Mouse (Mus musculus) spleen, postnatal 4 days (tissue): ENCODE results near the gene Tab1.
"Not testable (repeated sequence)": the region's sequence is repeated elsewhere in the genome, so short reads cannot be mapped to it uniquely, and the experiment has no call there.

Experiments
- DNase-seq, 2 experiments: peaks; one replicate each; pipeline ENCODE4 v3.0.0; 2022; ENCODE audit warnings: low spot score in 2 of 2

Tab1 gene

GRCm38 (mm10) chr15:80105490-80106410 is 27.2 kb upstream of the Tab1 start:
- DNase-seq, result no peak

- no peak for DNase-seq
Measured at GRCm38 (mm10) chr15:80107143-80107542, 25.8 kb upstream of the Tab1 start.

DNA sequence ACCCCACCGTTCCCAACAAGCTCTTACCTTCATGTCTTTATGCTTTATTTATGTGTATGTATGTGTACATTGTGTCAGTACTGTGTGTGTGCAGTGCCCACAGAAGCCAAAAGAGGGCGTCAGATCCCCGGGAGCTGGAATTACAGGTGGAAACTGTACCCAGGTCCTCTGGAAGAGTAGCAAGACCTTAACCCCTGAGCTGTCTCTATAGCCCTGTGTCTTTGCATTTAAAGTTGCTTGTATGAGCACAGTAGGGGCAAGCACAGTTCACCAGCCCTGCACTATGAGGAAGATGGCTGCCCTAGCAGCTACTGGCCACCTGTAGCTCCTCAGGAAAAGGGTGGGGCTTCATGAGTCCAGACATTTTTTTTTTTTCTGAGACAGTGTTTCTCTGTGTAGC is 25.4 kb upstream of the Tab1 start:
- DNase-seq, result no peak

DNA sequence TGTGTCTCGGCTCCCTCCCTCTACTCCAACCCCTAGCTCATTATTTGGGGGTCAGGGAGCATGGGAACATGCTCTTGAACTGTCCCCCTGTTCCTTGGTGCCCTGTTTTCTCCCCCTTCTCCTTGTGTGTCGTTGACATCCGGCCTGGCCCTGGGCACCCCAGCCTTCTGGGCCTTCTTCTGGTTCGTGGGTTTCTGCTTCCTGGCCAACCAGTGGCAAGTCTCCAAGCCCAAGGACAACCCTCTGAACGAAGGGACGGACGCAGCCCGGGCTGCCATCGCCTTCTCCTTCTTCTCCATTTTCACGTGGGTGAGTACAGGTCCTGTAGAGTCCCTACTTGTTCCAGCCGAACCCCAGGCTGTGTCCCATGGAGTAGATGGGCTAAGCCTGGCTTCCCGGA is 21.5 kb upstream of the Tab1 start:
- no peak for DNase-seq

GRCm38 (mm10) chr15:80112499-80112898 is 20.4 kb upstream of the Tab1 start:
- DNase-seq, result no peak

- DNase-seq, result no peak
Measured at GRCm38 (mm10) chr15:80114414-80114813, 18.5 kb upstream of the Tab1 start.

GRCm38 (mm10) chr15:80115256-80115655 is 17.7 kb upstream of the Tab1 start:
- DNase-seq, result no peak

- no peak for DNase-seq
Measured at GRCm38 (mm10) chr15:80115866-80116794, 16.8 kb upstream of the Tab1 start.

GRCm38 (mm10) chr15:80117154-80117553 is 15.8 kb upstream of the Tab1 start:
- DNase-seq, result no peak

GRCm38 (mm10) chr15:80119076-80119475 is 13.9 kb upstream of the Tab1 start:
- DNase-seq, result no peak

DNA sequence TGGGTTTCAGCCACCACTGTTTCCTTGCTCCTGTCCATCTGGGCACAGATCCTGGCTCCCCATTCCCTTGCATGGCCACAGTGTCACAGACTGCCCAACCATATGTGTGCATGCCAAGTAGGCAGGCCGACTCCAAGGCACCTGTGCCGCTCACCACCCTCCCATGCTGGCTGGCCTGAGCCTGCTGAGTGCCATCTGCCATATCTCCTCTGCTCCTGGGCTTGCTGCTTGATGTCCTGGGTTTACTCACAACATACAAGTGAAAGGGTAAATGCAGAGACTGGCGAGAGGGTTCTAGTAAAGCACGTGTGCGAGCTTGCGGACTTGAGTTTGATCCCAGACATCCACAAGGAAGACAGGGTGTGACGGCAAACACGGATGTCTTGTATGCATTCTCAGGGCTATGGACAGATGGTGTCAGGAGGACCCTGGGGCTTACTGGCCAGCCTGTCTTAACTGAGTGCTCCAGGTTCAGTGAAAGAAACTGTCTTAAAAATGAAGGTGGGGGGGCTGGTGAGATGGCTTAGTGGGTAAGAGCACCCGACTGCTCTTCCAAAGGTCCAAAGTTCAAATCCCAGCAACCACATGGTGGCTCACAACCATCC is 11.1 kb upstream of the Tab1 start:
- no peak for DNase-seq

DNA sequence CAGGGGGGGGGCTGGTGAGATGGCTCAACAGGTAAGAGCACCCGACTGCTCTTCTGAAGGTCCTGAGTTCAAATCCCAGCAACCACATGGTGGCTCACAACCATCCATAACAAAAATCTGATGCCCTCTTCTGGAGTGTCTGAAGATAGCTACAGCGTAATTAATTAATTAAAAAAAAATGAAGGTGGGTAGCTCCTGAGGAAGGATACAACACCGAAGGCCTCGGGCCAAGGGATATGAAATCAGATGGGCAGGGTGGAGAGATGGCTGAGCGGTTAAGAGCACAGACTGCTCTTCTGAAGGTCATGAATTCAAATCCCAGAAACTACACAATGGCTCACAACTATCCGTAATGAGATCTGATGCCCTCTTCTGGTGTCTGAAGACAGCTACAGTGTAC is 10.5 kb upstream of the Tab1 start:
- not testable (repeated sequence) for DNase-seq

- no peak for DNase-seq
Measured at GRCm38 (mm10) chr15:80124651-80125050, 8.3 kb upstream of the Tab1 start.

- no peak for DNase-seq
Measured at GRCm38 (mm10) chr15:80127191-80127590, 5.7 kb upstream of the Tab1 start.

GRCm38 (mm10) chr15:80129982-80130381 is 2.9 kb upstream of the Tab1 start:
- DNase-seq, result no peak

GRCm38 (mm10) chr15:80130689-80131088 is 2.2 kb upstream of the Tab1 start:
- DNase-seq, result peak in 1 of 2 experiments; percentile 64

- no peak for DNase-seq
Measured at GRCm38 (mm10) chr15:80131421-80131820, 1.5 kb upstream of the Tab1 start.

DNA sequence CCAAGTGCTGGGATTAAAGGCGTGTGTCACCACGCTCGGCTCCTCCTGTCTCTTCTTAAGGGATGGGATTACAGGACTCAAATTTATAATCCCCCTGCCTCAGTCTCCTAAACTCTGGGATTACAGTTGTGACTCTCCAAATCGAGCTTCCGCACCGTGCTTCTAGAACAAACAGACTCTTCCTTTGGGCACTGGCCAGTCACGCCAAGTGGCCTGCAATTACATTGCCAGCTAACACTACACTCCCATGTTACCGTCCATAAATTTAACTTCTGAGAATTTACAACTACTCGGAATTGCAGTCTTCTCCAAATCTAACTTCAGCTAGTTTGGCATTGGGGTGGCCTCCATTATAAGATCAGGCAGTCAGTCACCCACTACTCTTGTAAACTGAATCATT is 475 bp upstream of the Tab1 start:
- DNase-seq, result no peak

DNA sequence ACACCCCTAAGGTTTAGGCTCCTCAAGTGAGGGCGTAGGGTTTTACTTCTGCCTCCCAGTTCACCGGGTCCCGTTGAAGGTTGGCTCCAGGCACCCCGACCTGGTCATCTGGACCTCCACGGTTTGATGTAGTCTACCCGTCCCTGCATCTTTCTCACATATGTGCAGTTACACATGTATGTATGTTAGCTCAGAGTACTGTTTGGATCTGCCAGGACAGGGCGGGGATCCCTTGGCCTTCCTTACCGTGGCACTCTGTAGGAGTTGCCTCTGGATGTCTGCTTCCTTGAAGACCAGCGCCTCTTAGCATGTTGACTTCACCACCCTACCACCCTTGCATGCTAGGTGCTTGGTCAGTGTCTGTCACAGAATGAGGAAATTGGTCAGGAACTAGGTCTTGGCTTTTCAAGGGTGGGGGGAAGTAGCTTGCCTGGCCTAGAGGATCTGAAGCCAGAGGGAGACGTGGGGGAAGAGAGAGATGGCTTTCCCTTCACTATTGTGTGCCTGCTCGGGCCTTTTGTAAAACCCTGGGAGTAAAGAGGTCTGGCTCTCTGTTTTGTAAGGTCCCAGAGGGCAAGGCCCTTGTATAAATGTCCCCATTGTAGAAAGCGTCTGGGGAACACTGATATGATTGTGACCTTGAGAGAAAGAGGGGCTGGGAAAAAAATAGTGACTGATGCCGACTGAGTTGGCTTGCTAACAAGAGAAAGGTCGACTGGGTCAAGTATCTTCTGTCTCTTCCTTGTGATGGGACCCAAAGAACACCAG is 939 bp downstream of the Tab1 start:
- peak in 1 of 2 experiments; percentile 35 for DNase-seq

DNA sequence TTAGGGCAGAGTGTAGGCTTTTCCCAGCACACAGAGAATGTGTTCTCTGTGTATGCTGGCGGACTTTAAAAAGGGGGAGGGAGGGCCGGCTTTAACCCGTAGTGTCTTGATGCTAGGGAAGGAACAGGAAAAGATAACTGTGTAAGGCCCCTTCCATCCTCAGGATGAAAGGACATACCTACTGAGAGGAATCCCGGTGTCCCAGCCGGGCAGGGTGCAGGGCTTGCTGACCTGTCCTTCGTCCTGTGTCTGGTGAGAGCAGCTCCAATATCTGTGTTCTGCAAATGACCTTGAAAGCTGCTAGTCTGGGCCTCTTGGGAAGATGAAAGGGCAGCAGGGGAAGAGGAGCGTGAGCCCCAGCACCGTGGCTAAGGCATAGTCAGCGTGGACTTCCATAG is 1.5 kb downstream of the Tab1 start:
- DNase-seq, result peak in 1 of 2 experiments; percentile 60

DNA sequence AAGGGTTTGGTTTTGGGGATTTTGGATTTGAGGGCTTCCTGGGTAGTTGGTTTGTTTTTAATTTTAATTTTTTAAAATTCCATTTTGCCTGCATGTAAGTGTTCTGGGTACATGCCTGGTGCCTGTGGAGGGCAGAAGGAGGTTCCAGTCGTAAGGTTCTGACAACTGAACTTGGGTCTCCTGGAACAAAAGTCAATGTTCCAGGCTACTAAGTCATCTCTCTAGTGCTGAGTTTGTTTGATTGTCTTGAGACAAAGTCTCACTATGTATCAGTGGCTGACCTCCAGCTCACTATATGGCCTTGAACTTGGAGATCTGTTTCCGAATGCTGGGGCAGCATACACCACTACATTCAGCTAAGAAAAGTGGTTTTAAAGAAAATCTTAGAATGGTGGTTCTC is 2.6 kb downstream of the Tab1 start:
- DNase-seq, result no peak
